Mouse (Mus musculus): ENCODE measurements around the gene Zscan26.

DNA sequence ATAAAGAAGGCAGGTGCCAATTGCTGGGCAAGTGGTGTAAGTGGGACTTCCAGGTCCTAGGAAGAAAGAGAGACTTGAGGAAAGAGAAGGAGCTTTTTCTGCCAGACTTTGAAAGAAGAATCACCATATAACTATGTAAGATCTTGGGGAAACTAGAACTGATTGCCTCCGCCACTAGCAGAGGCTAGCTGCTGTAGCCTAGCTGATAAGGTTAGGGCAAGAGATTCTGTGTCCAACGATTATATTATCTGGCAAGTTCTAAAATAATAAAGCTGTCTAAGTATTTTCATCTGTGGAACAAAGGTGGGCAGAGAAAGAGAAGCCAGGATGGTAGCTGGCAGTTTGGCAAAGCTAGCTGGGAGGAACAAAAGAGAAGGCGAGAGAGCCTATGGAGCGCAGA, 18.9 kb upstream of the Zscan26 start:
- TF ChIP-seq MAX (IDR thresholded peaks at IDR 0.05; ENCODE audit: low read length) (no peak), POLR2A (IDR thresholded peaks at IDR 0.05; ENCODE audit: low read depth, low read length) (no peak)
